Mouse (Mus musculus) embryo, embryonic 10 days (tissue): ENCODE data around the gene Slc17a5.
"Not testable (repeated sequence)": the region's sequence is repeated elsewhere in the genome, so short reads cannot be mapped to it uniquely, and the experiment has no call there.

Source experiments
- DNase-seq: peaks from one replicate; pipeline ENCODE4 v3.0.0-alpha.2; 2015; ENCODE audit warnings: low spot score

Slc17a5 gene

DNA sequence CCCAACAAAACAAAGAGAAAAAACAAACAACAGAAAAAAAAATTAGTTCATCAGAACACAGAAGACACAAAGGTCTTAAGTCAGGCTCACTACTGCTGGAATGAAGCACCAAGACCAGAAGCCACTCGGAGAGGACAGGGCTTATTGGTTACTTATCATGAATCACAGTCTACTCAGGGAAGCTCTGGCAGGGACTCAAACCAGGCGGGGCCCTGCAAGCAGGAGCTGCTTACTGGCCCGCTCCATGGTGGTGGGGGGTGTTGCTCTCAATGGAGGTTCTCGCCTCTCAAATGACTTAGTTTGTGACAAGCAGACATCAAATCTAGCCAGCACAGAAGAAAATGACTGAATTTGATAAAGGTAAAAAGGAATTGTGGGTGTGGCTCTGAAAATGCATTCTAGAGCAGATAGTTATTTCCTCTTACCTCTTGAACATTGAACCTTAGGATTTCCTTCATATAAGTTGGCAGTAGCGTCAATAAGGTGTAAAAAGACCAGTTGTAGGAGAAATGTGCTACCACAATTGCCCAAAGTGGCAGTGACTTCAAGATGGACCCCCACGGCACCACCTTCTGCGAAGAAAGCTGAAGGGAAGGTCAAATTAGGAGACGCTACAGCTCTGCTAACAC lies 29.1 kb downstream of the Slc17a5 start:
- DNase-seq: no peak

DNA sequence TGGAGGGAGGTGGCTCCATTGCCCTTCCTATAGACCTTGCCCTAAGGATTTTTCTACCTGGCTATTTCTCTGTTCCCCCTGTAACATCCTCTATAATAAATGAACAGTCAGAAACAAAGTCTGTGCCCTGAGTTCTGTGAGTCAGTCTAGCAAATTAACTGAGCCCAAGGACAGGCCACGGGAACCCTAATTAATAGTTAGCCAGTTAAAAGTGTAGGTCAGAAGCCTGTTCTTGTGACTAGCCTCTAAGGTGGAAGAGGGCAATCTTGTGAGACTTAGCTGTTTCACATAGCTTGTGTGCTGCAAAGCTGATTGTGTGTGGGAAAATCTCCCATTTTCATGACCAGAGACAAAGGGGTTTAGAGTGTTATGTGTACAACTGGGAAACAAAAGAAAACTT lies 30.8 kb downstream of the Slc17a5 start:
- DNase-seq: no peak

DNA sequence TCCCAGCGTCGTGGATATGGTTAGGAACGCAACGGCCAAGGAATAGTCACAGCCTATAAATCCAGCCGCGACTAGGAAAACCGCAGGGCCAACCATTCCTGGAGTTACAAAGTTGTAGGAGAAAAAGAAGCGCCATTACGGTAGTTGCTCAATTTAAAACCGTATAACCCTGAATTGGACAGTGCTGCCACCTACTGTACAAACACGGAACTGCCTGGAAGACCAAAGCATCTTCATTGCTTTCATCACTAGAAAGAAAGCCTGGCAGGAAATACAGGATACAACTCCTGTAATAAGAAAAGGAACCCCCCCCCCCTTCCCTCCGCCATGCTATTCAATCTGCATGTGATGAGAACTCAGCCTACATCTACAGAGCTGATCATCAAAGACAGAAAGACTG lies 34.9 kb downstream of the Slc17a5 start:
- peak; percentile 86 for DNase-seq

DNA sequence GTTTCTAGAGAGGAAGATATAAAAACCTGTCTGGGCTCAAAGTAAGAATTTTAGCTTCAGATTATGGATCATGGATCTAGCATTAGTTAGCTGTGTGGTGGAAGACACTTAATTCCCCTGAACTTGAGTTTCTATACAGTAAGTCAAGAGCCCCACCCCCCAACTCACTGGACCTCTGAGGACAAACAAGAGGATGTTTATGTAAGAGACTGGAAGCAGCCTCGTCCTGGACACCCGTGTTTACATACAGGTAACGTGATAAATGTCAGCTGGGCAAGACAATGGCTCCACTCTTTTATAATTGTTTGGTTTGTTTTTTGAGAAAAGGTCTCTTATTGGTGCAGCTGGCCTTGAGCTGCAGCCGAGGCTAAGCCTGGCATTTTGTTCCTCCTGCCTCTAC lies 36.1 kb downstream of the Slc17a5 start:
- no peak for DNase-seq

DNA sequence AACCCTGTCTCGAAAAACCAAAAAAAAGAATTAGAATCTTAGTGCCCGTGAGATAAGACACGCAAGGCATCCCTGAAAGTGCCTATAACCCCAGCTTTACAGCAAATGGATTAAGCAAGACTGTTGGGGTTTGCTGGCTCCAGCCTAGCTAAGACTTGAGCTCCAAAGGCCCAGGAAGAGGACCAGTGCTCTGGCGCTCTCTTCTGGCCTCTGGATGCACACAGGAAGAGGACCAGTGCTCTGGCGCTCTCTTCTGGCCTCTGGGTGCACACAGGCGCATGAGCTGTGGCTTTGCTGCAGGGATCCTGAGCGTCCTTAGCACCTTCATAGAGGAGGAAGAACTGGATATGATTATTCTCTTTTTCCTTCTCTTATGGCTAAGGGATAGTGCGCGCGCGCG lies 40.1 kb downstream of the Slc17a5 start:
- peak; percentile 21 for DNase-seq

DNA sequence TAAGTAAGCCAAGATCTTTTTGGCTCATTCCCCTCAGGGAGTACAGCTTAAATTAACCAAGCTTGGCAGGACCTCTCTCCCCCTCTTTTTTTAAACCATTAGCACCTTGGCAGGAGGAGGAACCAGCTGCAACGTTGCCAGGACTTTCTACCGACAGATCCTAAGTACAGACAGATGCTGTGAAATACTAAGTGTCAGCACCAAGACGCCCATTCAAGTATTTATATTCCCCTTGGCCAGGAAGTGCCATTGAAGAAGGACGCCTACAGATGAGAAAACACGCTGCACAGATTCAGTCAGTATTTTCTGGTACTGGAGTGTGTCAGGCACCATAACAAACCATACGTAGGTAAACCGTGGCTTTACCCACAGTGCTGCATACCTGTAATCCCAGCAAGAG lies 40.9 kb downstream of the Slc17a5 start:
- DNase-seq: no peak

DNA sequence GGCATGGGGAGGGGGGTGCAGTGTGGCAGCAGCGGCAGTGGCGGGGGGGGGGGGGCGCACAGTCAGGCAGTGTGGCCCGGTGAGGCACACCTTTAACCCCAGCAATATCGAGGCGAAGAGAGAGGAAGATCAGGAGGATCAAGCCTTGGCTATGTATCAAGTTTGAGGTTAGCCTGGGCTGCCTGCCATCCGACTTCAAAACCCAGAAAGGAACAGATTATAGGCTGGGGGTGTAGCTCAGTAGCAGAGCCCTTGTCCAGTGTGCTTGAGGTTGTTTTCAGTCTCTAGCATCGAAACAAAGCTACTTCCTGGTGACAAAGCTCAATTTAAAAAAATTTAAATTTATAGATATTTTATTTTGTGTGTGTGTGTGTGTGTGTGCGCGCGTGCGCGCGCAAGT lies 46.1 kb downstream of the Slc17a5 start:
- DNase-seq: no peak

DNA sequence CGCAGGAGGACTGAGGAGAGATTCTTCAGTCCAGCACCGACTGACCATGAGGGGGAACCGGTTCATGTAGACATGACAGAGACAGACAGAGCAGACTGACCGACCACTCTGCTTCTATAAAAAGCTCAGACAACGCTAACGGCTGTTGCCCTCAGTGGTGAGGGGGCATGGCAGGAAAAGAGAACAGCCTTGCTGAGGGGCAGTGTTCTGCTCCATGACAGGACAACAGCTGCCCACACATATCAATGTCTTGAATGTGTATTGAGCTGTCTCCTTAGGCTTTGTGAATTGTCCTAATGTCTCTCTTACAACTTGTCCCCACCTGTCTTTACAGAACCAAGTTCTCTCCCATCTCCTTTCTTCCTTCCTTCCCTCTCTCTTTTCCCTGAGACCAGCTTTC lies 49.4 kb downstream of the Slc17a5 start:
- no peak for DNase-seq

DNA sequence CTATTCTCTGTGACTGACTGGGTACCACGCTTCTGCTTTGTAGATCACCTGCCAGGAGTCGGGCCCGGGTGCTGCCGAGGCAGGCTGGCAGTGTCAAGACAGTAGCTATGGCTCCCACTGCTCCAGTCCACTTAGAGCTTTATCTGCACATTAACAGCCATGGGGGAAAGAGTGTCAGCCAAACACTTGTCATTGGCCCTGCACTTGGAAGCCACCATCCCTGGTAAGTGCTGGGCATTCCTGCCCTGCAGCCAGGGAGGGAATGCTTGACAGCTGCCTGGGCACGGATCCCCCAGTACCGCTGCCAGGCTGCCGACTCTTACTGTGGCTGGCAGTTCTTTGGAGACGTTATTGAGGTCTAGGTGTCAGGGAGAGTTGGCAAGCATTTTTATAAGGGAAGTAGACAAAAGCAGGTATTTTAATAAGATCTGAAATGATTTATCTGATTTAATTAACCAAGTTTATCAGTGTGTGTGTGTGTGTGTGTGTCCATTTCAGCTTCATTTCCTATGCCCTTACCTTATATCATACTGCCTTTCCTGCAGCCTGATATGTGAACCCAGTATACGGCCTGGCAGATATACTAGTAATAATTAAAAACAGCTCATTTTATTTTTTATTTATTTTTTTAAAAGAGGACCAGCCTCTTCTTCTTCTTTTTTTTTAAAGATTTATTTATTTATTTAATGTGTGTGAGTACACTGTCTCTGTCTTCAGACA lies 50.5 kb downstream of the Slc17a5 start:
- DNase-seq: no peak

DNA sequence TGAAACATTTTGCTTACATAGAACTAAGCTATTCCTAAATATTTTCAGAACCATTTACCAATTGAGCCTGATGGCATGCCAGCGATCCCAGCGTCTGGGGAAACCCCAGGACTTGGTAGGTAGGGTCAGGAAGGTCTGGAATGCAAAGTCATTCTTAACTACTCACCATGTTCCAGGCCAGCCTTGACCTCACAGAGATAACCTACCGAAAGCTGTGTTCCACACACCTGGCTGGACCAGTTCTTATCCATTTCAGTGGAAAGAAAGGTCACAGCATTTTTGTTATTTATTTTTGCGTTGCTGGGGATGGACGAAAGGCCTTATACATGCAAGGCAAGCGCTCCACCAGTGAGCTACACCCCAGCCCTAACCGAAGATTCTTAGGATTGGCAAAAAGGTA lies 53.2 kb downstream of the Slc17a5 start:
- DNase-seq: no peak

DNA sequence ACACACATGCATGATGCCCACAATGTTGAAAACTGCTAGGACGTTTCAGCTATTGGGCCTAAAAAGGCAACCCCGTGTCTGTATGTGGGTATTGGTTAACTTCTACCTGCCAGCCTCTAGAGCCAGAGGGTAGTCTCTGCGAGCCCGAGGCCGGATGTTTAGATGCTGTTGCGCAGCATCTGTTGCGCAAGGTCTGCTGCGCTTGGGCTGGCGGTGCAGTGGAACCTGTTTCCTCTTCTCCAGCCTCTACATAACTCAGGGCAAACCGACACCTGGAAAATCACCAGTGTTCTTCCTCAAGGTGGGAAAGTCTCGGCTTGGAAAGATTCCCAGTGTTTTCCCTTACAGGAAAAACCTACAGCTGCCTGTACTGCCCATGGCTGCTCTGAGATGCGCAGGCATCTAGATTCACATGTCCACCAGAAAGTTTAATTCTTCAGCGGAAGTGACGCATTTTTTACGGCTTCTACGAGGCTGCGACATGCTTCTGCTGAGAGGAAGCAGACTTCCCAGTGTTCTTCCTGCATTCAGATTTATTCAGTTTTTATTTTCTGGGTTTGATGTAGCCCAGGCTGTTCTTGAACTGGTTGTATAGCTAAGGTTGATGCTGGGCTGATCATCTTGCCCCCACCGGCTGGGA lies 54.4 kb downstream of the Slc17a5 start:
- no peak for DNase-seq

DNA sequence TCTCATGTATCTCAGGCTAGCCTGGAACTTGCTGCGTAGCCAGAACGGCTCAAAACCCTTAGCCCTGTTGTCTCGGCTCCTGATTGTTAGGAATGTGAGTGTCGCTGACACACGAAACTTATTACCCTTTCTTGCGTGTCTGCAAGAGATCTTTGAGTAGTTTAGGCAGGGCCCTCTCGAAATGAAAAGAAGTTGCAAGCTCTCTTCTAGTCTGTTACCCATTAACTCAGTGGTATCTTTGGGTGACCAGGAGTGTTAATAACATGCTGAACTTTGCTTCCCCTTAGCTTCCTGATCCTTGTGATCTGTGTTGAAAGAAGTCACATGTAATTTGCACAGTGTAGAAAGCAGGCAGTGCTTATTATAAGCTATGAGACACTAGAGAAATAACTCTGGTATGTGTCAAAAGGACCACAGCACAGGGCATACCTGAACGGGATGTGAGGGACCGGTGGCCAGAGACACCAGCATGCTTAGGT lies 55.5 kb downstream of the Slc17a5 start:
- no peak for DNase-seq

DNA sequence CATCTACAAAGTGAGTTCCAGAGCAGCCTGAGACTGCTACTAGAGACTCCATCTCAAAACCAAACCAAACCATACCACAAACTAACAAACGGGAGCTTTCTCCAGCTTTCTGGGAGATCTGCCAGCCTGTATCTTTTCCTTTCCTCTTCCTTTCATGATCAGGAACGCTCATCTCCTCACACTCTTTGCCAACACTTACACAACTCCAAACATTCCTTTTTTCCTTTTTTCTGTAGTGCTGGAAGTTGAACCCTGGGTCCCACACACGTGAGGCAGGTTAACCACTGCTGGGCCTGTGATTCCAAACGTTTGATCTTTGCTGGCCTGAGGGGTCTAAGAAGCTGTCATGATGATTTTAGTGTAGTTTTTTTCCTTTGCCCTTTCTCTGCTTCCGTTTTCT lies 56.0 kb downstream of the Slc17a5 start:
- DNase-seq: no peak

DNA sequence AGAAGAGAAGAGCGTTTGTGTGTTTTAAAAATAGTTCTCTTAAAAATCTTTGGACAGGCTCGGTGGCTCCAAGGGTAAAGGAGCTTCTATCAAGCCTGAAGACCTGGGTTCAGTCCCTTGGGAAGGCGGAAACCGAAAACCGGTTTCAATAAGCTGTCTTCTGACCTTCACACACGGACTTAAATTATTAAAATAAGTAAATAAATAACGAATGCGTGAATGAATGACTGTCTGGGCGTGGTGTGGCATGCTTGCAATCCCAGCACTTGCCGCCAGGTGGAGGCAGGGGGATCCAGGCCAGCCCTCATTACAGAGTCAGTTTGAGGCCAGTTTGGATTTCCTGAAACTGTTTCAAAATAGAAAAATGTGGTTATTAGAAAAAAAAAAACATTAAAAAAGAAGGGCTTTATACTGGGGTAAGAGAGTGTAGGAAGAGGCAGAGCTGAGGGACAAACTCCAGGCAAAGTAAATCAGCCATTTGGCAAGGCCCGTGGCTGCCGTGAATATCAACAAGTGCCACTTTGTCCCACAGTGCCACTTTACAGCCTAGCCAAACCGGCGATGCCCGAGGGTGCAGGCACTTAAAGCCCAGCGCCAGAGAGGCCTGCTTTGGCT lies 60.0 kb downstream of the Slc17a5 start:
- peak; percentile 90 for DNase-seq

DNA sequence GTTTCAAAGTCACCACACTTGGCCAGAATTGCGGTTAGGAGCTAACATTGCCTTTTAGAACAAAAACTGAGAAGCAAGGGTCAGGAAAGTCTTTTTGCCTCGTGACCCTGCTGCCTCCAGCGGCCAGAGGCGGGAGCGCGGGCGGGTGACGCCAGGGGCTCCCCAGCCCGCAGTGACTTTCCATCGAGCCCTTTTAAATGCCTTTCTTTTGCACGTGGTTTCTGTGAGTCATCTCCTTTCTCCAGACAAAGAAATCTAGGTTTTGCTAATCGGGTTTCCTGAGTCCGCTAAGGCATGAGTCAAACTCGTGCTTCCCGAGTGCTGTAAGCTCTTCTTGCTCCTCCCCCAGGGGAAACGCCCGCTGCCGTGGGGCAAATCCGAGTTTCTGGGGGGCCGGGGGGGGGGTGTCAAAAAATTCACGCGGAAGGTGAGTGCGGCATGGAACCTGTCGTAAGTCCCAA lies 60.5 kb downstream of the Slc17a5 start:
- peak; percentile 89 for DNase-seq

DNA sequence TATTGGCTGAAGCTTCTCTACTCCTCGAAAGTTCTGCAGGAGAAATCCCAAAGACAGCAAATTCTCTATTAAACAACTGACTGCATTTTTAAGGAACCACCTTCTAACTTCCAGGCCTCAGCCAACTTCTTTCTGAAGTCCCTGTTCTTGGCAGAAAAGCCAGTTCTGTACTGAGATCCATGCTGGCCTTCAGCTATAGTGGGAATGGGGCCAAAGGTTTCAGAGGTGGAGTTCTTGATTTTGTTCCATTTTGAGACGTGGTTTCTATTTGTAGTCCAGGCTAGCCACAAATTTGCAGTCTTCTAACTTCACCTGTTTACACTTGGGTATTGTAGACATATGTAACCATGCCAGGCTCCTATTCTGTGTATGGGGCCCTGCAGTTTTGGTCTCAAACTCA lies 61.6 kb downstream of the Slc17a5 start:
- no peak for DNase-seq

DNA sequence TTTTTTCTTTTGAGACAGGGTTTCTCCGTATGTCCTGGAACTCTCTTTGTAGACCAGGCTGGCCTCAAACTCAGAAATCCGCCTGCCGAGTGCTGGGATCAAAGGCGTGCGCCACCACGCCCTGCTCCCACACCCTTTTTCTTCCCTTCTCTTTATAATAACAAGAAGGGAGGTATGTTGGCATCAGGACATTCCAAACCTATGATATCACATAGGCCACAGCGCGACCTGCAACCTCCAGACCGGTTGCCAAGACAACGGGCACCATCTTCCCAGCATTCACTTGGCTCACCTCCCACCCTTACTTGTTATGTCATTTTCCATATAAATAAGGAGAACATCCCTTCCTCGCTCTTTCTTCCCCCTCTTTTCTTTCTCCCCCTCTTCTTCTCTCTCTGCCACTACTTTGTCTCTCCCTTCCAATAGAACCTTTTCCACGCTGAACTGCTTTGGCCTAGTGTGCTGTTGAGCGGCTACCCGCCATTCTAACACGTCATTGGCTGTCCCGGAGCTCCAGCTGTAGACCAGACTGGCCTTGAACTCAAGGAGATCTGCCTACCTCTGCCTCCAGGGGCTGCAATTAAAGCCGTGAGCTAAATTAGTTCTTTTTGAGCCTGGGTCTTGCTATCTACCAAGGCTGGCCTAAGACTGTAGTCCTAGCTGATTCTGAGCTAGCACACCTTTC lies 62.2 kb downstream of the Slc17a5 start:
- DNase-seq: no peak

DNA sequence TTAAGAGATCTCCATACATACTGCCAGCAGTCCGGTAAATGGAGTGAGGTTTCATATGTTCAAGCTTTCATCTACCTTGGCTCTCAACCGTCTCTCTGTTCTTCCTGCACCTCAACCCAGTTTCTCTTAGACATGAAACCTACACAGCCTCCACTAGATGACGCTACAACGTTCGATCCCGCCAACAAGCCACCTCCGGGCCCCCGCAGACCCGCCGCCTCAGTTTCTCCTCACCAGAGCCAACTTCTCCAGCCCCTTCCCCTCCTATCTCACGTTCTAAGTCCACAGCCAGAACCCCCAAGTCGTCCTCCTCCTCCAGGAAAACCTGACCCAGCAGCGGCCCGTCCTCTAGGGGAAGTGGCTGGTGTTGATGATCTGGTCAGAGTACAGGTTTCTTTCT lies 66.2 kb downstream of the Slc17a5 start:
- DNase-seq: peak; percentile 75

DNA sequence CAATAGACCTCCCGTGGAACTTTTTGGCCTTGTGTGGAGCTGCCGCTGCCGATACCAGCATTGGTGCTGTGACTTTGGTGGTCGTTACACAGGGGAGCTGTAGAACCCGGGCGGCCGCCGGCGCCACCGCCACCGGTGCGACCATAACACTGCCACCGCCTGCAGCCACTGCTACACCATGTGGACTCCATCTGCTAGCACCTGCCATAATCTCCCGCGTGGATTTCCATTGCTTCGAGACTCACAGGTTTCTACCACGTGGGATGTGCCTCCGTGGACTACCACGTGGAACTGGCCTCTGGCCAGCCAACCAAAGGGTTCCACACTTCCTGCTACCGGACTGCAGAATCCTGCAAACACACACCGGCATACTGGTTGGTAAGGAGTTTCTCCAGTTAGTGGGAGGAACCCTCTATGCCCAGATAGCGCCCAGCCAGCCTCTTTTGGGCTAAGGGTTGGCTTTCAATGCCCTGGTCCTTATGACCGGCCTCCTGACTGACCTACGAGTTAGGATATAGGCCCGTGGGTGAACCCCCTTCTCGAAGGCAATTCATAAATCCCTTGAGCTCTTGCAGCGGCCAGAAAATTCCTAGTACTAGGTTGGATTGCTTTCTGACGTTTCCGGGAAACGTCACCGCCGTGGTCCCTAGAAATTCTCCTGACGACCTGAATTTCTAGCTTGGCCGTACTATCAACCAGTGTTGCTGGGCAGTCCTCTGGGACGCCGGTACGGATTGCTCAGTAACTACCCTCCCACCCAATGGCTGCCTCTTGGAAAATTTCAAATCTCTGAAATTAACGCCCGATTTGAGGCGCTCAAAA lies 66.8 kb downstream of the Slc17a5 start:
- DNase-seq: peak; percentile 55

DNA sequence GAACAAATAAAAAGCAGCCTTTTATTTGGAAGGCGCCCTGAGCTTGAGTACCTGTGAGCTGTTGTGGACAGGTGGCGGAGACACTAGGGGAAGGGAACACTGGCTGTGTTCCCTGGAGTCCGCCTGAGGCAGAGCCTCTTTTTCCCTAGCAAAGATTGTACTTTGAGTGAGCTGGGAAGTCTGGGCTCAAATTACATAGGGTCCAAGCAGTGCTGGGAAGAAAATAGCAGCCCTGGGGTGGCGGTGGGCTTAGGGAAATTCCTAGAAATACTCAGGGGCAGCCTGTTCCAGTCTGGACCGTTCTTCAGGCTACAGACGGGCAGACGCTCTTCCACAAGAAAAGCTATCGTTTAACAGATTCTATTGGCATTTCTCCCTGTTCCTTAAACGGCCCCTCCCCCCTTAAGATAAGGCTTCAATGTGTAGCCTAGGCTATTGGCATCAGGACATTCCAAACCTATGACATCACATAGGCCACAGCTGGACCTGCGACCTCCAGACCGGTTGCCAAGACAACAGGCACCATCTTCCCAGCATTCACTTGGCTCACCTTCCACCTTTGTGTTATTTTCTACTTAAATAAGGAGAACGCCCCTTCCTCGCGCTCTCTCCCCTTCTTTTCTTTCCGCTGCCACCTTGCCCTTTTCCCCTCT lies 67.6 kb downstream of the Slc17a5 start:
- peak; percentile 98 for DNase-seq

DNA sequence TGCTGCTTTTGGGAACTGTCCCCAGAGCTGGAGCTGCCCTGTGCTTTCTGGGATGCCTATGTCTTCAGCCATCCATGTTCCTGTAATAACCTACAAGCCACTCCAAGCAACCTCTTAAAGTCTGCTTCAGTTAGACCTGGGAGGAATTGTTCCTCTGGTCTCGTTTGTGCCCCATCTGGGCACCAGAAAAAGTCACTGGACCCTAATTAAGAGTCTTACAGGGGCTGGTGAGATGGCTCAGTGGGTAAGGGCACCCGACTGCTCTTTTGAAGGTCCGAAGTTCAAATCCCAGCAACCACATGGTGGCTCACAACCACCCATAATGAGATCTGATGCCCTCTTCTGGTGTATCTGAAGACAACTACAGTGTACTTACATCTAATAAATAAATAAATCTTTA lies 70.6 kb downstream of the Slc17a5 start:
- DNase-seq: not testable (repeated sequence)
